Mouse (Mus musculus): Measurements from ENCODE around the gene Sae1.

DNA sequence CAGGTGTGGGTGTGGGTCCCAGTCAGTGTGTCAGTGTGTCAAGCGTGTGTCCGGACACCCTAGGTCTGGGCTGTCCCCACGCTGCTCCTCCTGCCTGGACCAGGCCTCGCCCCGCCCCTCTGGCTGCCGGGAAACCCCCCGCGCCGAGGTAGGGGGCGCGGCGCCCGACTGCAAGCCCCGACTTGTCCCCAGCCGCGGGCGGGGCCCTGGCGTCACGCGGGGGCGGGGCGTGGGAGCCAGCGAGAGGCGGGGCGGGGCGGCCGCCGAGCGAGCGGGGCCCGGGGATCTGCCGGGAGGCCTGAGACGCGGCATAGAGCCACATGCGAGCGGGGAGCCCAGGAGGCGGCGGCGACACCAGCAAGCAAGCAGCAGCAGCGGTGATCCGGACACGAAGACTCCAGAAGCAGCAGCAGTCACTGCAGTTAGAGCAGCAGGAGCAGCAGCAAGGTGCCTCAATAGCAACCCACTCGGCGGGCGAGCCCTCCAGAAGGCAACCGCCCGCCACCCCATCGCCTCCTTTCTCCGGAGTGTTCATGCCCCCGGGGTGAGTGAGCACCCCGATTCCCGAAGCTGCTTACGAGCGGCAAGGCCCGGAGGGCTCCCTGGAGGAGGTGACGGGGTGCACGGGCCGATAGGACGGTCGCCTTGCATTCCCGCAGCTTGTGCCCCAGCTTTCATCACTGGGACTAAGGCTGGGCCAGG lies 78.1 kb downstream of the Sae1 start:
- TF ChIP-seq CTCF (IDR thresholded peaks at IDR 0.05; ENCODE audit: borderline replicate concordance, extremely low read depth, insufficient read depth, insufficient read length) (no peak), POLR2A (IDR thresholded peaks at IDR 0.05; ENCODE audit: borderline replicate concordance, extremely low read depth, insufficient read depth, insufficient read length, poor library complexity, severe bottlenecking) (no peak)

Data from brain, embryonic 14.5 days (tissue).